Mouse (Mus musculus) liver, embryonic 12.5 days (tissue): ENCODE measurements around the gene Usp54. TPM values are rescaled to one million over a fixed set of nuclear protein-coding genes. Genes with fewer than 3 reads are reported as not detected.
A peak's percentile ranks its signal among the peaks of the same experiment; 100 is the strongest.
"Not testable (repeated sequence)": the region's sequence is repeated elsewhere in the genome, so short reads cannot be mapped to it uniquely, and the experiment has no call there.

ENCODE experiments used
- ATAC-seq: fragments of 200-750 bp; cut with Nextera tagmentation; 2 replicates; pipeline ENCODE4 v1.8.0; 2017; ENCODE audit warnings: moderate number of reproducible peaks, mild to moderate bottlenecking, moderate library complexity
- H3K27ac ChIP-seq: fragments of 300-500 bp; sonication (generic); 2 replicates; pipeline ENCODE4 v1.5.1; 2016; ENCODE audit warnings: mild to moderate bottlenecking
- H3K27me3 ChIP-seq: fragments of 300-500 bp; sonication (generic); replicated peaks from 2 replicates; pipeline ENCODE4 v1.6.1; 2016; ENCODE audit warnings: mild to moderate bottlenecking, moderate library complexity
- H3K36me3 ChIP-seq: fragments of 300-500 bp; sonication (generic); 2 replicates; pipeline ENCODE4 v1.6.1; 2016; ENCODE audit warnings: mild to moderate bottlenecking, moderate library complexity
- H3K4me1 ChIP-seq: fragments of 300-500 bp; sonication (generic); 2 replicates; pipeline ENCODE4 v1.6.1; 2016
- H3K4me2 ChIP-seq: fragments of 300-500 bp; sonication (generic); 2 replicates; pipeline ENCODE4 v1.6.1; 2016; ENCODE audit warnings: mild to moderate bottlenecking, moderate library complexity
- H3K4me3 ChIP-seq: fragments of 300-500 bp; sonication (generic); 2 replicates; pipeline ENCODE4 v1.5.1; 2016; ENCODE audit warnings: mild to moderate bottlenecking, moderate library complexity
- H3K9ac ChIP-seq: fragments of 300-500 bp; sonication (generic); 2 replicates; pipeline ENCODE4 v1.6.1; 2016; ENCODE audit warnings: mild to moderate bottlenecking, moderate library complexity
- H3K9me3 ChIP-seq: fragments of 300-500 bp; sonication (generic); replicated peaks from 2 replicates; pipeline ENCODE4 v1.6.1; 2016; ENCODE audit warnings: mild to moderate bottlenecking, moderate library complexity
- WGBS: fragments of 180-500 bp; shearing (Covaris S2); methylation state at CpG from one replicate; pipeline ENCODE4 v1.1.7; 2016; ENCODE audit not compliant: insufficient replicate concordance; 5-methylcytosine and 5-hydroxymethylcytosine counted together
- polyA plus RNA-seq: library from polyadenylated mRNA; unstranded; fragments of >200 nt; fragmentation: Nextera tagmentation; extraction: Ambion mirVana; gene quantifications from 2 replicates; pipeline ENCODE4 v1.2.1, GENCODE M21; 2016

Gene Usp54
- polyA plus RNA-seq, 1 experiment from 2014 or later: 2.2 TPM

GRCm38 (mm10) chr14:20600203-20600602, 40.7 kb downstream of the Usp54 start:
- peak overlapping the region; percentile 85 for H3K27ac ChIP-seq
- peaks cover 48% of the 10 kb centered on the region for H3K4me1 ChIP-seq
- no peak overlapping the region for H3K4me3 ChIP-seq
- H3K4me2 ChIP-seq: 0 out of 2 replicates have a peak overlapping the region, but pooled peaks have one; percentile 13
- peak; percentile 69 for ATAC-seq
- H3K36me3 ChIP-seq: no peaks in the 10 kb centered on the region
- H3K9ac ChIP-seq: no peak overlapping the region
- 64% methylated on average over 2 of the region's 2 CpGs for WGBS
- H3K9me3 ChIP-seq: no peaks in the 10 kb centered on the region
- H3K27me3 ChIP-seq: no peaks in the 10 kb centered on the region

GRCm38 (mm10) chr14:20599542-20599941, 41.3 kb downstream of the Usp54 start:
- ATAC-seq: peak; percentile 97
- no peak overlapping the region for H3K9ac ChIP-seq
- no peaks in the 10 kb centered on the region for H3K27me3 ChIP-seq
- H3K9me3 ChIP-seq: no peaks in the 10 kb centered on the region
- peak overlapping the region; percentile 91 for H3K27ac ChIP-seq
- no peak overlapping the region for H3K4me3 ChIP-seq
- WGBS: 17% methylated on average over 2 of the region's 2 CpGs
- H3K4me2 ChIP-seq: peak overlapping the region; percentile 29
- H3K4me1 ChIP-seq: peaks cover 53% of the 10 kb centered on the region
- no peaks in the 10 kb centered on the region for H3K36me3 ChIP-seq

DNA sequence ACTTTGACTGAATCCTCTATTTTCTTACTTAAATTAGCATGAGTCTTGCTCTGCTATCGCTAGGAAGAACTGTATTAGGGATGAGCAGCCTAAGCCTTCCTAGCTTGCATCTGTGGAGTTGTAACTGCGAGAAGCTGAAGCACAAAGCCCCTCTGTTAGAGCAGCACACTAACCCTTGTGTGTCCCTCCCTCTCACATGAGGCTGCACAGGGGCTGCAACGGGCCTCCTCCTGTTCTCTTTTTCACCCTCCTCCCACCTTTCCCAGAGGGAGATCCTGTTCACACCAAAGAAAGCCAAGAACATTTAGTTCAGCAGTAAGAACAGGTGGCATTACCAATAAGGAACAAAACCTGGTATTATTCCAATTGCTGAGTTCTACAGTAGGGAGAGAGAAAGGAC, 45.1 kb downstream of the Usp54 start:
- Histone ChIP-seq H3K36me3 (no peaks in the 10 kb centered on the region), H3K9ac (no peak overlapping the region), H3K27ac (peak overlapping the region; percentile 0; the same call in 1 of the 2 replicates)

DNA sequence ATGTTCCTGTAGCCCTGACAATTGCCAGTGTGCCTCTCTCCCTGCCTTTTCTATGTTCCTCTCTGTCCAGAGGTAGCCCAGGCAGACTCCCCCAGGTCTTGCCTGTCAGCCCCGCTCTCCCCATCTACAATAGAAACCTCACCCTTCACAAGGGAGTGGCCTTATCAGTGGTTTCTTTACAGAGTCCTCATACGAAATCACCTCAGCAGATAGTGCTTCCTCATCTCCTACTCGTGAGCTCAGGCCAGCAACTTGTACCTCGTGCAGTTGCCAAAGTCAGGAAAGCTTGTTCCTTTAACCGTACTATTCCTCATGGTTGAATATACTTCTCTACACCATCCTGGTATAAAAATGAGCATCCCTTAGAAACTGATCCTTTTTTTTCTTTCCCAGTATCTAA, 53.4 kb downstream of the Usp54 start:
- Histone ChIP-seq H3K4me1 (peaks cover 19% of the 10 kb centered on the region), H3K4me3 (no peak overlapping the region), H3K27me3 (no peaks in the 10 kb centered on the region), H3K9me3 (no peaks in the 10 kb centered on the region), H3K27ac (no peak overlapping the region), H3K36me3 (0 out of 2 replicates have a peak, but pooled peaks cover 2% of the 10 kb centered on the region), H3K9ac (peak overlapping the region; percentile 22; the same call in 1 of the 2 replicates), H3K4me2 (peak overlapping the region; percentile 23)
- ATAC-seq: peak; percentile 70
- WGBS: 28% methylated on average over 5 of the region's 5 CpGs

More for the DNA sequence above, 45.1 kb downstream of the Usp54 start:
- no peak overlapping the region for H3K4me2 ChIP-seq
- H3K9me3 ChIP-seq: no peaks in the 10 kb centered on the region
- H3K4me3 ChIP-seq: no peak overlapping the region
- H3K4me1 ChIP-seq: peaks cover 49% of the 10 kb centered on the region
- no peak for ATAC-seq
- 67% methylated on average over 3 of the region's 3 CpGs for WGBS
- no peaks in the 10 kb centered on the region for H3K27me3 ChIP-seq

DNA sequence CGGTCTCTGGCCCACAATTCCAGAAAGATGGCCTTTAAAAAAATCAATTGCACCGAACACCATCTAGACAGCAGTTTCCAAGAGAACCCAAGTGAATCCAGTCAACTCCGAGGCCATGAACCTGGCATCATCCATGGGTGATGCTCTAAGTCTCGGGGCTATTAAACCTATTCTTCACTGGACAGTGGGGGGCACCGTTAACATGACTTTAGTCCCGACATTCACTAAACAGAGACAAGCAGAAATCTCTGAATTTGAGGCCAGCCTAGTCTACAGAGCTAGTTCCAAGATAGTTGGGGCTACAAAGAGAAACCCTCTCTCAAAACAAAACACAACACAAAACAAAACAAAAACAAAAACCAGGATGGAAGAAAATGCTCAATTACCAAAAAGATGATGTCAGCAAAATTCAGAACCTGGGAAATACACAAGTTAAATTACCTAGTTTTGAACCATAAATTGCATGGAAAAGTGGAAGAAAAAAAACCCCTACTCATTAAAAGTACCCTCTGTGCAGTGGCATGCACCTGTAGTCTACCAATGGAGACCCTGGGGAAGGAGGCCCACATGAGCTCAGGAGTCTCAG, 61.9 kb downstream of the Usp54 start:
- Histone ChIP-seq H3K9ac (no peak overlapping the region), H3K4me2 (no peak overlapping the region), H3K4me1 (no peaks in the 10 kb centered on the region), H3K27me3 (no peaks in the 10 kb centered on the region), H3K9me3 (no peaks in the 10 kb centered on the region), H3K4me3 (no peak overlapping the region), H3K36me3 (peaks cover 7% of the 10 kb centered on the region; the same call in 1 of the 2 replicates), H3K27ac (no peak overlapping the region)
- ATAC-seq: no peak
- WGBS: 74% methylated on average over 6 of the region's 6 CpGs

DNA sequence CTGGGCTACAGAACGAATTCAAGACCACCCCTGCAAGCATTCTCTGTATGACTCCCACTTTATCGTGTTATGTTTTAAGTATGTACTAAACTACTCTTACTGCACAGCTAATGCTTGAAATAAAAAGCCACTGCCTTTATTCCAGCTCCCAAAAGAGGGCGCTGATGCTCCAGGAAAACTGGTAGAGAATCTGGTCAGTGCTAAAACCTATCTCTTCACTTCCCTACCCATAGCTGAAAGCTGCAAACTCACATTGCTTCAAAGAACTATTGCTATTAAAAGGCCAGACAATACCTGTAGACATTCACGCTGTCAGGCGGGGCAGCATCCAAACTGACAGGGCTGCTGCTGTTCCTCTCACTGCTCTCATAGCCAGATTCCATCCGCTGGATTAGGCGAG, 64.7 kb downstream of the Usp54 start:
- Histone ChIP-seq H3K9ac (no peak overlapping the region), H3K27me3 (no peaks in the 10 kb centered on the region), H3K27ac (no peak overlapping the region), H3K4me3 (no peak overlapping the region), H3K4me2 (no peak overlapping the region), H3K9me3 (no peaks in the 10 kb centered on the region), H3K4me1 (no peaks in the 10 kb centered on the region), H3K36me3 (peaks cover 10% of the 10 kb centered on the region)
- WGBS: 44% methylated on average over 7 of the region's 7 CpGs
- no peak for ATAC-seq

DNA sequence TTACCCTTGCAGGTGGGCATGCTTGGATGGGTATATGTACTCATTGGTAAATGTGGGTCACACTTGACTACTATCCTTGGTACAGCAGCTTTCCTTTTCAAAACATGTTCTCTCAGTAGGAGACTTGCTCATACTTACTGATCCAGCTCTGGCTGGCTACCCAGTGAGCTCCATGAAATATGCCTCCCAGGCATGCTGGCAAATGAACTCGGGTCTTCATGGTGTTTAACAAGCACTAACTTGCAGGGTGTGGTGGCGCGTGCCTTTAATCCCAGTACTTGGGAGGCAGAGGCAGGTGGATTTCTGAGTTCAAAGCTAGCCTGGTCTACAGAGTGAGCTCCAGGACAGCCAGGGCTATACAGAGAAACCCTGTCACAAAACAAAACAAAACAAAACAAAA, 67.7 kb downstream of the Usp54 start:
- H3K4me2 ChIP-seq, H3K4me3 ChIP-seq, ATAC-seq, H3K4me1 ChIP-seq, H3K27me3 ChIP-seq, H3K27ac ChIP-seq, H3K9me3 ChIP-seq, H3K9ac ChIP-seq: not testable (repeated sequence)
- 83% methylated on average over 3 of the region's 3 CpGs for WGBS
- peaks cover 18% of the 10 kb centered on the region for H3K36me3 ChIP-seq

DNA sequence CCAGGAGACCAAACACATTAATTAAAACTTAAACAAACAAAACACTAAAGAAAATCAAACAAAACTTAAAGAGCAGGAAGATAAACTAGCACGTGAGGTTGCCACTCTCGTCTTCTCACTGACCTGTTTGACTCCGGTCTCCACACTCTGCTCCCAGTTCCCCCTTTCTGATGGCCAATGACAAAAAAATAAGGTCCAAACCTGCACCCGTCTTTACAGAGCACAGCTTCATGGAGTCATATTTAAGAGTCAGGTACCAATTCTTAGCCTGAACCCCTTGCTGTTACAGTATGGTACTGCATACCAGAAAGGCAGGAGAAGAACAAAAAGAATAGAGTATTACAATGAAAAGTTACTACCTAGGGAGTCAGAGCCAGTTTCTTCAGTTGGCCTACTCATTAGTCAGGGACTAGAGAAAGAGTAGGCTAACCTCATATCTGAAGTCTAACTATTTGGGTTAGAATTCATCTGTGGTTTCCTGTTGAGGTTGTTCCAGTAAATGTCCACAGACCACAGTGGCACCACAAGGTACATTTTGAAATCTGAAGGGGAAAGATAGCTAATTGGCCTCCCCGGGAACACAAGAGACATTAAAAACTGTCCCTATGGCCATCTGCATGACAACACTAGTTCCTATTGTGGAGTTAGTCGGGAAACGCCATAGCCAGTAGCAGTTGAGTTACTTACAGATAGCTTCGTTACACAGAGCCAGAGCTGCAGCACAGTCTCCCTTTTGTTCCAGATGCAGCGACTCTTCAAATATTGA, 75.4 kb downstream of the Usp54 start:
- WGBS: 30% methylated on average over 9 of the region's 9 CpGs
- ATAC-seq: no peak
- H3K27ac ChIP-seq: no peak overlapping the region

GRCm38 (mm10) chr14:20564692-20565091, 76.2 kb downstream of the Usp54 start:
- H3K36me3 ChIP-seq: peaks cover 18% of the 10 kb centered on the region
- H3K4me1 ChIP-seq: peaks cover 11% of the 10 kb centered on the region
- no peak overlapping the region for H3K4me2 ChIP-seq
- ATAC-seq: no peak
- no peak overlapping the region for H3K27ac ChIP-seq
- 64% methylated on average over 12 of the region's 12 CpGs for WGBS
- peaks cover 5% of the 10 kb centered on the region; the same call in 1 of the 2 replicates for H3K27me3 ChIP-seq
- no peak overlapping the region for H3K4me3 ChIP-seq
- H3K9me3 ChIP-seq: no peaks in the 10 kb centered on the region
- H3K9ac ChIP-seq: no peak overlapping the region

More for the DNA sequence above, 75.4 kb downstream of the Usp54 start:
- no peak overlapping the region for H3K4me2 ChIP-seq
- peaks cover 11% of the 10 kb centered on the region for H3K4me1 ChIP-seq
- no peak overlapping the region for H3K9ac ChIP-seq
- peaks cover 20% of the 10 kb centered on the region for H3K36me3 ChIP-seq
- H3K9me3 ChIP-seq: no peaks in the 10 kb centered on the region
- no peak overlapping the region for H3K4me3 ChIP-seq
- peaks cover 5% of the 10 kb centered on the region; the same call in 1 of the 2 replicates for H3K27me3 ChIP-seq

- H3K36me3 ChIP-seq: peaks cover 26% of the 10 kb centered on the region
- 82% methylated on average over 5 of the region's 5 CpGs for WGBS
- no peak for ATAC-seq
These were observed 79.0 kb downstream of the Usp54 start for GRCm38 (mm10) chr14:20561897-20562296.

GRCm38 (mm10) chr14:20550136-20550535, 90.7 kb downstream of the Usp54 start:
- Histone ChIP-seq H3K4me3 (no peak overlapping the region), H3K4me1 (peaks cover 14% of the 10 kb centered on the region), H3K4me2 (no peak overlapping the region), H3K9ac (no peak overlapping the region), H3K27me3 (no peaks in the 10 kb centered on the region), H3K27ac (no peak overlapping the region), H3K36me3 (peaks cover 8% of the 10 kb centered on the region), H3K9me3 (no peaks in the 10 kb centered on the region)
- no peak for ATAC-seq
- 62% methylated on average over 2 of the region's 2 CpGs for WGBS

More at GRCm38 (mm10) chr14:20561897-20562296, 79.0 kb downstream of the Usp54 start:
- no peak overlapping the region for H3K4me3 ChIP-seq
- H3K4me2 ChIP-seq: no peak overlapping the region
- H3K27me3 ChIP-seq: no peaks in the 10 kb centered on the region; the same call in 1 of the 2 replicates
- H3K4me1 ChIP-seq: peaks cover 11% of the 10 kb centered on the region
- no peaks in the 10 kb centered on the region for H3K9me3 ChIP-seq
- no peak overlapping the region for H3K27ac ChIP-seq
- H3K9ac ChIP-seq: no peak overlapping the region

- H3K4me3 ChIP-seq: peak within 1 kb of the TSS; percentile 83
- peak within 1 kb of the TSS; percentile 75 for H3K4me2 ChIP-seq
- peak within 1 kb of the TSS; percentile 96 for H3K9ac ChIP-seq
- H3K4me1 ChIP-seq: peaks cover 42% of the 10 kb centered on the region
- peaks cover 20% of the 10 kb centered on the region for H3K36me3 ChIP-seq
- peak; percentile 75 for ATAC-seq
- no peaks in the 10 kb centered on the region for H3K27me3 ChIP-seq
- no peaks in the 10 kb centered on the region for H3K9me3 ChIP-seq
- peak within 1 kb of the TSS; percentile 100 for H3K27ac ChIP-seq
- under 1% methylated on average over 17 of the region's 29 CpGs for WGBS
These were observed 94.4 kb downstream of the Usp54 start, which contains the start of gene Ppp3cb for GRCm38 (mm10) chr14:20546415-20546814. Gene Ppp3cb, minus strand, starts transcription at chr14:20546573.
